Mouse (Mus musculus) erythroblast, embryonic 14.5 days (primary cell): ENCODE results near the gene Cyp2c23.

Experiments
- GATA1 ChIP-seq: IDR thresholded peaks from 2 replicates; pipeline ENCODE4 v1.6.1; 2012; ENCODE audit warnings: low read length, inconsistent platforms, mixed read lengths
- TAL1 ChIP-seq: IDR thresholded peaks from 3 replicates; pipeline ENCODE4 v1.6.1; 2012; ENCODE audit warnings: low read length, inconsistent platforms, mixed read lengths

DNA sequence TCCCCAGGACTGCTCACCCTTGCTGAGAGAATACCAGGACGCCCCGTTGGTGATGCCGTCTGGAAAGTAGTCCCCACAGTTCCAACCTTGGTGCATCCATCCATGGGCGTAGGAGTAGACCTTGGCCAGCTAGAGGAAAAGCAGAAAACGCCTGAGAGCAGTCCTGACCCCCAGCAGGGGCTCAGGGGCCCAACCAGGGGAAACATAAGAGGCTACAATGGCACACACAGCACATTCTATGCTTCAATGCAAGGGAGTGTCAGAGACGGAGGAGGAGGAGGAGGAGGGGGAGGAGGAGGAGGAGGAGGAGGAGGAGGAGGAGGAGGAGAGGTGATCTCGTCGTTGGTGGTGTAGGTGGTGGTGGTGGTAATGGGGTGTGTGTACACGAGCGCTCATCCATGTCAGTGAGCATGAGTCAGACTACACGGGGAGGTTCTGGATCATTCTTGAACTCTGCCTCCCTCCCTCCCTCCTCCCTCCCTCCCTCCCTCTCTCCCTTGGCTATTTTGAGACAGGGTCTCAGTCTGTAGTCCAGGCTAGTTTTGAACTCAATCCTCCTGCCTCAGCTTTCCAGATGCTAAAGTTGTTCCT lies 60.5 kb downstream of the Cyp2c23 start:
- TF ChIP-seq GATA1 (no peak), TAL1 (no peak)
